Mouse (Mus musculus) large intestine, adult 2 months (tissue): ENCODE data around the gene 1810043G02Rik. TPM values are rescaled to one million over a fixed set of nuclear protein-coding genes. Genes with fewer than 3 reads are reported as not detected.
A peak's percentile ranks its signal among the peaks of the same experiment; 100 is the strongest.
"Not testable (repeated sequence)": the region's sequence is repeated elsewhere in the genome, so short reads cannot be mapped to it uniquely, and the experiment has no call there.

Source experiments
- DNase-seq: peaks from one replicate; pipeline ENCODE4 v3.0.0-alpha.2; 2012; ENCODE audit warnings: low read depth, low spot score
- WGBS: fragments of 180-500 bp; shearing (Covaris S2); methylation state at CpG from one replicate; pipeline ENCODE4 v1.1.7; 2018; 5-methylcytosine and 5-hydroxymethylcytosine counted together
- polyA plus RNA-seq: library from polyadenylated mRNA; depleted of rRNA; stranded (reverse); fragments of >200 nt; gene quantifications from 2 replicates; pipeline ENCODE4 v1.2.3, GENCODE M21; 2012

1810043G02Rik gene
- polyA plus RNA-seq, 1 experiment = 10.4 TPM

DNA sequence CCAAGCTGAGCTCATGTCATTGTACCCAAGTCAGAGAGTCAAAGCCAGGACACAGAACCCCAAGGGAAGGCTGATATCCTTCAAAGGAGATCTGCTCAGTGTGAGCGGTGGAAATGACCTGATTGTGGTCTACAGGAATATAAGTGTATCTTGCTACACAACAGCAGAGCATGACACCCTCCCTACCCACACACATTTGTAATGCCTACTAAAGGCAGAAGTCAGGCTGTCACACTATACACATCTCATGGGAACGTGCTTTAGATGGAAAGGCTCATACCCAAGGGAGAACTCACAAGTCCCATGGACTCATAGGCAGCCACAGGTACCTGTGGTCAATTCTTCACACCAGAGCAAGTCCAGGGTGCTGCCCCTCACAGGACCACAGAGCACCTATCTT is 24.0 kb downstream of the 1810043G02Rik start:
- DNase-seq = no peak
- 94% methylated on average over 2 of the region's 2 CpGs for WGBS

DNA sequence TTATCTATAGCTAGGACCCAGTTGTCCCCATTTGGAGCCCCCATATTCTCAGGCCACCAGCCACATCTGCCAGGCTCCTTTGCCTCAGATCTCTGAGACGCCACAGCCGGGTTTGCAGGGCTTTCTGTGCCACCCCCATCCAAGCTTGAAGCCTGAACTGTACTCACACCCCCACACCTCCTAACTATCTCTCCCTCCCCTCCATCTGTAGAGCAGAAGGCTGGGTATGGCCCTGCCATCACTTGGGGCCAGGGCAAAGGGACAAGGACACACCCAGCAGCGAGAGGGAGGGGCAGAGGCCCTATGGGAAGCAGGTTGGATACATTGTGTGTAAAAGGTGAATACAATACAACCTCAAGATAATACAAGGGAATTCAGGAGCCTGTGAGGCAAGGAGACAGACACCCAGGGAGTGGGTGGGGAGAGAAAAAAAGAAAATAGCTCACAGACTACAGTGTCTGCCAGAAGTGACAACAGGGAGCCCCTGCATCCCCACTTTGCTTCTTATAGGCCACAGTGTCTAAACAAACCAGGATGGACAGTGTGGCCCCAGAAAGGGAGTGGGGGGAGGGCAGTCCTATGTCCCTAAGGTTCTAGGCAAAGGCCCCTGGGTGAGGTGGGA is 26.3 kb downstream of the 1810043G02Rik start:
- 37% methylated on average over 3 of the region's 3 CpGs for WGBS
- peak; percentile 81 for DNase-seq

GRCm38 (mm10) chr10:78005791-78006438 is 27.6 kb downstream of the 1810043G02Rik start:
- 78% methylated on average over 4 of the region's 4 CpGs for WGBS
- no peak for DNase-seq

GRCm38 (mm10) chr10:78007203-78007602 is 28.9 kb downstream of the 1810043G02Rik start:
- WGBS = 35% methylated on average over 7 of the region's 7 CpGs
- no peak for DNase-seq

- DNase-seq = no peak
- 68% methylated on average over 3 of the region's 3 CpGs for WGBS
These were observed 29.8 kb downstream of the 1810043G02Rik start for GRCm38 (mm10) chr10:78008169-78008568.

DNA sequence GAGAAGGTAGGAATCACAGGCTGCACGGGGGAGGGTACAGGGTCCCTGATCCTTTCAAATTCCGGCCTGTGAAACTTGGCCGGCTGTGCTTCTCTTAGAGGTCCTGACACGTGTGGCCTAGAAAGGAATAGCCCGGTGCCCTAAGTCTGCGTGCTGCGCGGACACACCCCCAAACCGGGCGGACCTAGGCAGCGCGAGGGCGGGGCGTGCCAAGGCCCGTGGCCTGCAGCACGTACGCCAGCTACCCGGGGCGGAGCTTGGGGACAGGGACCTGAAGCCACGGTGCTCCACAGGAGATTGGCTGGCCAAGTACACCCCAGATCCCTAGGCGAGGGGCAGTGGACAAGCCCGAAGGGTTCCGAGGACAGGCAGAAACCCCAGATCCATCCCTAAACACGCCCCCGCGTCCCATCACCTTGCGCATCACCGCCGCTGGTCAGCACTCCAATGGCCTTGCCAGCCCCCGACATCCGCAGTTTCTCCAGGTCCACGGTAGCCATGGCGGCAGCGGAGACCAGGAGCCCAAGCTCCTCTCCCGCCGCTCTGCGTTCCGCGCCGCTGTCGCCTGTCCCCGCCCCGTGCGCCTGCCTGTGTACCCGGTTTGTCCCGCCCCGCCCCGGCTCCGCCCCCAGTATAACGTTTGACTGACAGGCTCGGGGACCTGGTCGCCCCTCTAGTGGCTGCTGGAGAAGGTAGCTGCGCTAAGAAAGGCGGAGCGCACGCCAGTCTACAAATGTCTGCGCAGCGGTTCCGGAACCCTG is 31.0 kb downstream of the 1810043G02Rik start:
- WGBS = under 1% methylated on average over 59 of the region's 59 CpGs
- peak; percentile 78 for DNase-seq

DNA sequence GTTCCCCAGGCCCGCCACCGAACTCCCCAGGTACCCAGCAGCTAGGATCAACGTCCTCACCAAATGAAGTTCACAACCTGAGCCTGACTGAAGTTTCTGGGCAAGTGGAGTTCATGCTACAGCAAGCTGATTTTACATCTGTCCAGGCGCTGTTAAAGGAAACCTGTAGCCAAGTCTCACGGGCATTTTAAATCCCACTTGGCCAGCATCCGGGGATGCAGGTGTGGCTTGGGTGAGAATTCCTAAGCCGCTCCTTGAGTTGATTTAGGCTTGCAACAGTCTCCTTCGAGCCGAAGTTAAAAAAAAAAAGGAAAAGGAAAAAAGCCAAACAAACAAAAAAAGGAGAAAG is 31.6 kb downstream of the 1810043G02Rik start, which contains the start of gene Pfkl:
TSS of gene Pfkl (minus strand) at position 139 of the 349 bp plus-strand sequence.
- DNase-seq = no peak

GRCm38 (mm10) chr10:78010335-78010734 is 32.0 kb downstream of the 1810043G02Rik start:
- 6% methylated on average over 10 of the region's 10 CpGs for WGBS
- no peak for DNase-seq

More for the DNA sequence above, 31.6 kb downstream of the 1810043G02Rik start, which contains the start of gene Pfkl:
- WGBS = under 1% methylated on average over 9 of the region's 9 CpGs

DNA sequence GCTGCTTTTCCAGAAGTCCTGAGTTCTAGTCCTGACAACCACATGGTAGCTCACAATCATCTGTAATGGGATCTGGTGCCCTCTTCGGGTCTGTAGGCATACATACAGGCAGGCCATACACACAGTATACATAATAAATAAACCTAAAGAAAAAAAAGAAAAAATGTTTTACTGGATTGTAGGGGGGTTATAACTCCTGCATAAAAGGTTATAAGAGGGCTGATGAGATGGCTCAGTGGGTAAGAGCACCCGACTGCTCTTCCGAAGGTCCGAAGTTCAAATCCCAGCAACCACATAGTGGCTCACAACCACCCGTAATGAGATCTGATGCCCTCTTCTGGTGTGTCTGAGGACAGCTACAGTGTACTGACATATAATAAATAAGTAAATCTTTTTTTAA is 32.8 kb downstream of the 1810043G02Rik start:
- not testable (repeated sequence) for DNase-seq
- WGBS = 84% methylated on average over 5 of the region's 5 CpGs

- DNase-seq = no peak
- WGBS = 90% methylated on average over 18 of the region's 18 CpGs
These were observed 34.6 kb downstream of the 1810043G02Rik start for GRCm38 (mm10) chr10:78012661-78013495.

DNA sequence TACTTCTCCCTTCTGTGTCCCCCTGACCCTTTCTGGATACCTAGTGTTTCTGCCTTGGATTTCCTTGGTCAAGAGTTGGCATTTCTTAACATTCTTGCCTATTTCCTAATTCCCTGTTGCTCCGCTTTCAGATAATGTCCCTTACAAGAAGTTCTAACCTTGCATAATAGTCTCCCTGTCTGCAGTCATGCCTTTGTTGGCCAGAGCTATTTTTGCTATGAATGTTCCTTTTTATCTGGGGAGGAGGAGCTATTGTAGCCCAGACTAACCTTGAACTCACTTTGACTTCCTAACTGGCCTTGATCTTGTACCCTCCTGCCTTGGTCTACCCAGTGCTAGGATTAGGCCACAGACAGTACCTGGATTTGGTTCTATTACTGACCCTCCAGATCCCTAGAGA is 37.2 kb downstream of the 1810043G02Rik start:
- DNase-seq = no peak
- 97% methylated on average over 1 of the region's 1 CpGs for WGBS

- DNase-seq = no peak
- WGBS = 50% methylated on average over 5 of the region's 5 CpGs
These were observed 38.0 kb downstream of the 1810043G02Rik start for GRCm38 (mm10) chr10:78016366-78016765.

DNA sequence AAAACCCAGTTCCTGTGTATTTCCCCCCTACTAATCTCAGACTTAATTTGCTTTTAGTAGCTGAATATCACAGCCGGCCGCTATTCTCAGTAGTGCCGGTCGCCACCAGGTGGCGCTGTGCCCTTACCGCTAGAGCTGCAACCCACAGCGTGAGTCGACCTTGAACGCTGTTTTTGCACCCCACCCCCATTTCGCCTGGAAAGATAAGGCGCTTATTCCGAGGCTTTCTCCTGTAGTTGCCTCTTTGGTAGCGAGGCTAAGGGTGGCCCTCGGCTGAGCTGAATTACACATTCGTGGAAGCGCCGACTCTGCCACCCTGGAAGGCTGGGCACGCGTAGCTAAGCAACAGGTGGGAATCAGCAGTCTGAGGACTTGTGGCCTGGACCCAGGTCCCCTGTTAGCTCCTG is 40.5 kb downstream of the 1810043G02Rik start:
- DNase-seq = no peak
- WGBS = 16% methylated on average over 19 of the region's 19 CpGs

DNA sequence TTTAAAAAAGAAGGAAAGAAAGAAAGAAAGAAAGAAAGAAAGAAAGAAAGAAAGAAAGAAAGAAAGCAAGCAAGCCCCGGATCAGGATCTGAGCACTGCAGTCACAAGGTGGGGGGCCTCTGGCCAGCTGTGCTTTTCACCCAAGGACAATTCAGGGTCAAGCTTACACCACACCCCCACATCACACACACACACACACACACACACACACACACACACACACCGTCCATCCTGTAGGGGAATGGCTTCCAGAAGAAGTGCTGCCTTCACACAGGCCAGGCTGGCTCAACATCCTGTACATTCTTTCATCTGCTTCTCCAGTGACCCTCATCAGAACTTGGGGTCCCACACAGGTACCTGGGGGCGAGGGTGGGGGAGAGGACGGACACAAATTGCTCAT is 41.0 kb downstream of the 1810043G02Rik start:
- no peak for DNase-seq
- 73% methylated on average over 4 of the region's 4 CpGs for WGBS

- not testable (repeated sequence) for DNase-seq
- 97% methylated on average over 7 of the region's 11 CpGs for WGBS
These were observed 41.7 kb downstream of the 1810043G02Rik start for GRCm38 (mm10) chr10:78019984-78020383.

GRCm38 (mm10) chr10:78025453-78025852 is 47.1 kb downstream of the 1810043G02Rik start:
- 36% methylated on average over 6 of the region's 8 CpGs for WGBS
- not testable (repeated sequence) for DNase-seq

- 3% methylated on average over 5 of the region's 5 CpGs for WGBS
- no peak for DNase-seq
These were observed 49.8 kb downstream of the 1810043G02Rik start for GRCm38 (mm10) chr10:78028129-78028528.

DNA sequence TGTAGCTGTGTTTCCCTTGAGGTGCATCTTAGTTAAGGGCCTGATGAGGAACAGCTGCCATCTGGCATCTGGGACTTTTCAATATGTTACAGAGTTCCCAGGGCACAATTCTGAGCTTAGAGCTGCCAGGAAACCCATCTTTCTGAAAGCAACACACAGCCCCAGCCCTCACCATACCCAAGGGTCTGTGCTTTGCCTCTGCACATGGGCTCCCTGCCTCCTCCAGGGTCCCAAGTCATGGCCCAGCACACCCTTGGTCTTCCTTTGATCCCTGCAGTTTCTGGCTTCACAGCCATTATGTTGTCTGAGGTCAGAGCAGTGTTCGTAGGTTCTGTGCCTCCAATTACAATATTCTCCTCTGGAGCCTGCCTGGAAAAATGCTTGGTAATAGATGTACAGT is 50.8 kb downstream of the 1810043G02Rik start:
- WGBS = 92% methylated on average over 1 of the region's 1 CpGs
- DNase-seq = no peak

DNA sequence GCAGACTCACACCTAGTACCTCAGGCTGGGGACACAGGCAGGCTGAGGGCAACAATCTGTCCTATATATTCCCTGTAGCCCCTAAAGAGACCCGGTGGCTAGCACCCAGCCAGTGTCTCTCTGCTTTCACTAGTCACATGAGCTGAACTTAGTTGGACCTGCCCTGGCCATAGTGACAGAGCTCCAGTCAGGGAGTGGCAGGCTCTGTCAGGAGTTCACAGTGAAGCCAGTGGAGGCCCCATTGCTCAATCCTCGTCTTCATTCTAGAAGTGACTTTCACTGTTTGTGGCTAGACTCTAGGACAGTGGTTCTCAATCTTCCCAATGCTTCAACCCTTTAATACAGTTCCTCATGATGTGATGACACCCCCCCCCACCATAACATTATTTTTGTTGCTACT is 53.7 kb downstream of the 1810043G02Rik start:
- WGBS = 53% methylated on average over 2 of the region's 2 CpGs
- no peak for DNase-seq
